13 mouse cellular contexts compared by ENCODE assay signal in the genomic region with DNA sequence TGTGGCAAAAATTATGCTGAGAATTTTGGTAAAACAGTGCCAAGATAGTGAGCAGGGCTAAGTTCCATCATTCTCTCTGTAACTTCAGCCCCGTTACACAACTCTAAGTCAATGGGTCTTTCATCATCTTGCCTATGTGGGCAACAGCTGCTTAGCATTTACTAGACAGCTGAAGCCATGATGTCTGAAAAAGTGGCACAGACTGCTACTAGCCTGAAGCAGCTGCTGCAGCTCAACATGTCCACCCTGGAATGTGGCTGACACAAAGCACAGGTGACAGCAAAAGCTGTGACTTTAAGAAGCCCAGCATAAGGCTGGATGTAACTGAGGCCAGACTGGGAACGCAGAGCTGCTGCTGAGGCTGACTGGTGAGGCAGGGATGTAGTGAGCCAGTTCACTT.
DNase-seq lines count a peak whose midpoint lies in the region; ATAC-seq and TF ChIP-seq lines count a peak whose summit lies in the region.
"Had no signal": no experiment of that assay in that cellular context is flagged by ENCODE, and none has a peak within 500 bp of the region (broad histone marks: within the 10 kb centered on the region; RNA-seq: fewer than 3 reads in every experiment).

No protein-coding gene starts in this region.

- no peak for ATAC-seq in heart, embryonic 12.5 days (ENCODE audit: insufficient number of reproducible peaks, low FRiP score)
- ATAC-seq in liver, postnatal 0 days: peak; percentile 61; the same call in 1 of the 2 replicates
- ATAC-seq in liver, embryonic 12.5 days: no peak
- ATAC-seq in limb, embryonic 14.5 days (ENCODE audit: low FRiP score, low read depth): peak; percentile 87
- ATAC-seq in frontal cortex, adult (ENCODE audit: low TSS enrichment): no peak
- ATAC-seq: forebrain, embryonic 15.5 days had no signal

- peaks cover 7% of the 10 kb centered on the region; the same call in 1 of the 2 replicates for H3K4me1 ChIP-seq in heart, embryonic 12.5 days (replicated peaks)
- H3K4me1 ChIP-seq in liver, postnatal 0 days (ENCODE audit: insufficient read depth): peaks cover 5% of the 10 kb centered on the region
- H3K4me1 ChIP-seq in liver, embryonic 12.5 days: no peaks in the 10 kb centered on the region
- H3K4me1 ChIP-seq in limb, embryonic 14.5 days (ENCODE audit: control insufficient read depth, insufficient read depth, low read length): no peaks in the 10 kb centered on the region

- TF ChIP-seq CTCF in liver, postnatal 0 days (IDR thresholded peaks at IDR 0.05; ENCODE audit: low read depth): no peak

- H3K9me3 ChIP-seq in heart, embryonic 12.5 days (replicated peaks): no peaks in the 10 kb centered on the region
- no peaks in the 10 kb centered on the region for H3K9me3 ChIP-seq in liver, postnatal 0 days (ENCODE audit: low read length)
- H3K9me3 ChIP-seq in liver, embryonic 12.5 days (replicated peaks): no peaks in the 10 kb centered on the region
- 0 out of 2 replicates have a peak, but pooled peaks cover 2% of the 10 kb centered on the region for H3K9me3 ChIP-seq in limb, embryonic 14.5 days (ENCODE audit: control insufficient read depth, low read length)
- H3K9me3 ChIP-seq: forebrain, embryonic 15.5 days had no signal

- H3K27ac ChIP-seq in heart, embryonic 12.5 days (ENCODE audit: poor library complexity, severe bottlenecking): no peak overlapping the region
- H3K27ac ChIP-seq in liver, postnatal 0 days (ENCODE audit: low read depth): no peak overlapping the region
- no peak overlapping the region for H3K27ac ChIP-seq in liver, embryonic 12.5 days
- H3K27ac ChIP-seq in limb, embryonic 14.5 days (replicated peaks; ENCODE audit: low read depth, low read length): no peak overlapping the region
- H3K27ac ChIP-seq: forebrain, embryonic 15.5 days; hindbrain, embryonic 14.5 days had no signal

- no peak overlapping the region for H3K4me3 ChIP-seq in heart, embryonic 12.5 days
- no peak overlapping the region for H3K4me3 ChIP-seq in liver, postnatal 0 days (ENCODE audit: low read depth, low read length)
- H3K4me3 ChIP-seq in liver, embryonic 12.5 days: no peak overlapping the region
- H3K4me3 ChIP-seq in limb, embryonic 14.5 days (replicated peaks; ENCODE audit: low read length): no peak overlapping the region
- H3K4me3 ChIP-seq: forebrain, embryonic 15.5 days had no signal

- no peak for TF ChIP-seq POLR2A in limb, embryonic 14.5 days (IDR thresholded peaks at IDR 0.05; ENCODE audit: borderline replicate concordance, extremely low read depth, insufficient read depth, insufficient read length)

- no peaks in the 10 kb centered on the region for H3K27me3 ChIP-seq in heart, embryonic 12.5 days (replicated peaks)
- H3K27me3 ChIP-seq in liver, postnatal 0 days (ENCODE audit: insufficient read depth, low read length): no peaks in the 10 kb centered on the region
- H3K27me3 ChIP-seq in liver, embryonic 12.5 days (replicated peaks): no peaks in the 10 kb centered on the region
- no peaks in the 10 kb centered on the region for H3K27me3 ChIP-seq in limb, embryonic 14.5 days (ENCODE audit: control insufficient read depth, insufficient read depth, low read length)
- H3K27me3 ChIP-seq: forebrain, embryonic 15.5 days had no signal

- H3K4me2 ChIP-seq in heart, embryonic 12.5 days: no peak overlapping the region
- H3K4me2 ChIP-seq in liver, postnatal 0 days (ENCODE audit: low read depth, low read length): no peak overlapping the region
- H3K4me2 ChIP-seq in liver, embryonic 12.5 days: no peak overlapping the region
- no peak overlapping the region for H3K4me2 ChIP-seq in limb, embryonic 14.5 days (replicated peaks; ENCODE audit: low read depth, low read length, severe bottlenecking)
- H3K4me2 ChIP-seq: forebrain, embryonic 15.5 days; hindbrain, embryonic 14.5 days had no signal

- no peak for TF ChIP-seq EP300 in liver, postnatal 0 days (IDR thresholded peaks at IDR 0.05; ENCODE audit: low read depth)

- WGBS in heart, embryonic 12.5 days: 67% methylated on average over 2 of the region's 2 CpGs
- WGBS in liver, postnatal 0 days (ENCODE audit: insufficient replicate concordance): 74% methylated on average over 2 of the region's 2 CpGs
- 87% methylated on average over 2 of the region's 2 CpGs for WGBS in liver, embryonic 12.5 days (ENCODE audit: insufficient replicate concordance)
- 62% methylated on average over 2 of the region's 2 CpGs for WGBS in limb, embryonic 14.5 days

- peaks cover 31% of the 10 kb centered on the region for H3K36me3 ChIP-seq in heart, embryonic 12.5 days
- peaks cover 25% of the 10 kb centered on the region for H3K36me3 ChIP-seq in liver, postnatal 0 days (replicated peaks; ENCODE audit: insufficient read depth, low read length)
- H3K36me3 ChIP-seq in liver, embryonic 12.5 days: peaks cover 32% of the 10 kb centered on the region
- peaks cover 78% of the 10 kb centered on the region for H3K36me3 ChIP-seq in limb, embryonic 14.5 days (ENCODE audit: control insufficient read depth, insufficient read depth, low read length)

- peak; percentile 10 to 17 for DNase-seq in heart, adult 18-20 months
- DNase-seq in liver, postnatal 0 days: no peak
- peak; percentile 64 for DNase-seq in limb, embryonic 14.5 days (ENCODE audit: low spot score)
- peak; percentile 41 to 83 for DNase-seq in lung, postnatal 4 days
- DNase-seq in gastrocnemius, adult 8-10 months (ENCODE audit: low spot score in 2 of 2): no peak
- DNase-seq: cerebellum, adult 18-20 months; kidney, adult 2 months; right cerebral cortex, postnatal 14 days had no signal

- H3K9ac ChIP-seq in heart, embryonic 12.5 days: no peak overlapping the region
- no peak overlapping the region for H3K9ac ChIP-seq in liver, postnatal 0 days (replicated peaks)
- no peak overlapping the region for H3K9ac ChIP-seq in liver, embryonic 12.5 days
- no peak overlapping the region for H3K9ac ChIP-seq in limb, embryonic 14.5 days (ENCODE audit: low read depth, low read length, severe bottlenecking)
- H3K9ac ChIP-seq: forebrain, embryonic 15.5 days; hindbrain, embryonic 14.5 days had no signal

Comparison
In these comparisons a context has a peak if more than half of its experiments do, and no peak if none do; other contexts are left out.
1. ATAC-seq: peak in liver, postnatal 0 days (single experiment) and limb, embryonic 14.5 days (single experiment); none in heart, embryonic 12.5 days (single experiment), liver, embryonic 12.5 days (single experiment) and frontal cortex, adult (single experiment).
2. DNase-seq: peak in heart, adult 18-20 months (2 of 2), limb, embryonic 14.5 days (single experiment) and lung, postnatal 4 days (2 of 2); none in liver, postnatal 0 days (single experiment) and gastrocnemius, adult 8-10 months (0 of 2).